11 mouse cellular contexts compared by ENCODE assay signal in genomic region chr17:26531395-26532027, GRCm38 (mm10). TPM values are rescaled to one million over a fixed set of nuclear protein-coding genes. Genes with fewer than 3 reads are reported as not detected.
DNase-seq lines count a peak whose midpoint lies in the region; ATAC-seq and TF ChIP-seq lines count a peak whose summit lies in the region.
"Had no signal": no experiment of that assay in that cellular context is flagged by ENCODE, and none has a peak within 500 bp of the region (broad histone marks: within the 10 kb centered on the region; RNA-seq: fewer than 3 reads in every experiment).

No protein-coding gene starts in this region.

- H3K9ac ChIP-seq in liver, embryonic 13.5 days: no peak overlapping the region
- H3K9ac ChIP-seq in liver, embryonic 11.5 days (ENCODE audit: low read depth, low read length): no peak overlapping the region
- no peak overlapping the region for H3K9ac ChIP-seq in CH12.LX (ENCODE audit: insufficient read depth, low read depth)
- H3K9ac ChIP-seq in heart, embryonic 15.5 days: no peak overlapping the region
- H3K9ac ChIP-seq: liver, embryonic 14.5 days had no signal

- TF ChIP-seq EP300 in CH12.LX (IDR thresholded peaks at IDR 0.05; ENCODE audit: low read length): peak; percentile 47

- no peak overlapping the region for H3K4me2 ChIP-seq in liver, embryonic 13.5 days
- no peak overlapping the region for H3K4me2 ChIP-seq in liver, embryonic 11.5 days
- H3K4me2 ChIP-seq in CH12.LX (ENCODE audit: insufficient read depth, low read depth, poor library complexity, severe bottlenecking): no peak overlapping the region
- no peak overlapping the region for H3K4me2 ChIP-seq in heart, embryonic 15.5 days

- no peak for DNase-seq in liver, embryonic 13.5 days
- no peak for DNase-seq in liver, embryonic 11.5 days (ENCODE audit: low spot score)
- peak; percentile 43 for DNase-seq in CH12.LX (ENCODE audit: extremely low read depth)
- no peak for DNase-seq in Muller cell, postnatal 12 days (ENCODE audit: inconsistent ontology term)
- no peak for DNase-seq in adrenal gland, postnatal 25 days
- no peak for DNase-seq in left cerebral cortex, adult 11 months (ENCODE audit: low spot score)

- no peak for TF ChIP-seq RAD21 in CH12.LX (IDR thresholded peaks at IDR 0.05; ENCODE audit: low read depth, low read length)

- no peak for TF ChIP-seq POLR2A in CH12.LX (IDR thresholded peaks at IDR 0.05; ENCODE audit: low read depth, low read length)

- peaks cover 55% of the 10 kb centered on the region for H3K4me1 ChIP-seq in liver, embryonic 13.5 days (replicated peaks)
- H3K4me1 ChIP-seq in liver, embryonic 11.5 days (replicated peaks; ENCODE audit: control insufficient read depth, insufficient read depth, low read length): peaks cover 28% of the 10 kb centered on the region
- H3K4me1 ChIP-seq in CH12.LX (ENCODE audit: control insufficient read depth in 1 of 2, insufficient read depth in 2 of 2): peaks cover 40 to 64% of the 10 kb centered on the region in 2 experiments
- peaks cover 48% of the 10 kb centered on the region for H3K4me1 ChIP-seq in heart, embryonic 15.5 days (replicated peaks)

- peak overlapping the region; percentile 47; the same call in 1 of the 2 replicates for H3K27ac ChIP-seq in liver, embryonic 13.5 days
- no peak overlapping the region for H3K27ac ChIP-seq in liver, embryonic 11.5 days (ENCODE audit: low read depth, low read length)
- peak overlapping the region; percentile 12; the same call in 1 of the 2 replicates for H3K27ac ChIP-seq in CH12.LX (ENCODE audit: insufficient read depth, low read depth)
- peak overlapping the region; percentile 73 for H3K27ac ChIP-seq in heart, embryonic 15.5 days
- H3K27ac ChIP-seq: liver, embryonic 14.5 days had no signal

- 66% methylated on average over 7 of the region's 7 CpGs for WGBS in liver, embryonic 13.5 days (ENCODE audit: insufficient replicate concordance)
- WGBS in liver, embryonic 11.5 days: 82% methylated on average over 7 of the region's 7 CpGs
- 79% methylated on average over 7 of the region's 7 CpGs for WGBS in heart, embryonic 15.5 days

- no peak for TF ChIP-seq CTCF in CH12.LX (conservative IDR thresholded peaks at IDR 0.05 in 1 of 2, IDR thresholded peaks at IDR 0.05 in 1 of 2; ENCODE audit: low read depth in 2 of 2, low read length in 2 of 2)

- dilution Hi-C loops in CH12.LX (cut with MboI; ENCODE audit: extremely low pct_ligation_motif_present, extremely low pct_unique_long_range_greater_than_20kb, low sequenced_read_pairs): no loop called here

- H3K27me3 ChIP-seq in liver, embryonic 13.5 days: peaks cover 5% of the 10 kb centered on the region; the same call in 1 of the 2 replicates
- H3K27me3 ChIP-seq in liver, embryonic 11.5 days (replicated peaks; ENCODE audit: control insufficient read depth, insufficient read depth, low read length): no peaks in the 10 kb centered on the region
- no peaks in the 10 kb centered on the region for H3K27me3 ChIP-seq in CH12.LX (replicated peaks)
- no peaks in the 10 kb centered on the region for H3K27me3 ChIP-seq in heart, embryonic 15.5 days

- H3K36me3 ChIP-seq in liver, embryonic 13.5 days: no peaks in the 10 kb centered on the region
- no peaks in the 10 kb centered on the region for H3K36me3 ChIP-seq in liver, embryonic 11.5 days (ENCODE audit: control insufficient read depth, insufficient read depth, low read length)
- H3K36me3 ChIP-seq in CH12.LX (replicated peaks in 1 of 2; ENCODE audit: control insufficient read depth in 1 of 2, insufficient read depth in 1 of 2, low read length in 1 of 2): no peaks in the 10 kb centered on the region
- no peaks in the 10 kb centered on the region for H3K36me3 ChIP-seq in heart, embryonic 15.5 days

- in situ Hi-C loops in CH12.LX (cut with MboI; ENCODE audit: low pct_ligation_motif_present, low pct_unique_long_range_greater_than_20kb, low sequenced_read_pairs): no loop called here

- ATAC-seq in liver, embryonic 13.5 days (ENCODE audit: low read depth): no peak
- no peak for ATAC-seq in liver, embryonic 11.5 days (replicated peaks; ENCODE audit: low FRiP score)
- no peak for ATAC-seq in heart, embryonic 15.5 days (replicated peaks; ENCODE audit: insufficient number of reproducible peaks, insufficient read depth, low FRiP score, low read depth)
- ATAC-seq in neutrophil, adult 5-6 weeks (ENCODE audit: extremely low read depth, insufficient number of reproducible peaks, low FRiP score, poor library complexity, severe bottlenecking): peak; percentile 42
- ATAC-seq: intestine, postnatal 0 days; midbrain, embryonic 16.5 days had no signal

- no peak overlapping the region for H3K4me3 ChIP-seq in liver, embryonic 13.5 days (replicated peaks)
- no peak overlapping the region for H3K4me3 ChIP-seq in liver, embryonic 11.5 days (ENCODE audit: low read depth, low read length)
- H3K4me3 ChIP-seq in CH12.LX (replicated peaks in 1 of 3; ENCODE audit: low read depth in 2 of 3, low read length in 2 of 3, poor library complexity in 1 of 3): peak overlapping the region in 1 of 3 experiments; percentile 13
- H3K4me3 ChIP-seq in heart, embryonic 15.5 days: no peak overlapping the region

- H3K79me2 ChIP-seq in CH12.LX (replicated peaks; ENCODE audit: control insufficient read depth, extremely low read depth, insufficient read depth, poor library complexity, severe bottlenecking): no peaks in the 10 kb centered on the region

- H3K9me3 ChIP-seq in liver, embryonic 13.5 days (replicated peaks): no peaks in the 10 kb centered on the region
- no peaks in the 10 kb centered on the region for H3K9me3 ChIP-seq in liver, embryonic 11.5 days (ENCODE audit: control insufficient read depth, low read length)
- H3K9me3 ChIP-seq in CH12.LX (replicated peaks; ENCODE audit: low read length): no peaks in the 10 kb centered on the region
- no peaks in the 10 kb centered on the region for H3K9me3 ChIP-seq in heart, embryonic 15.5 days (replicated peaks)

TF ChIP-seq in CH12.LX, 34 proteins besides CTCF, POLR2A, EP300 and RAD21:
- TF ChIP-seq JUN (IDR thresholded peaks at IDR 0.05; ENCODE audit: insufficient read depth, low read depth, low read length) (0 out of 2 replicates have a peak, but pooled peaks have one; percentile 22), MEF2A (IDR thresholded peaks at IDR 0.05; ENCODE audit: borderline replicate concordance, low read depth, low read length) (no peak)
TF ChIP-seq in CH12.LX: peak in this region for 1.

RNA-seq across cellular contexts. Expression of gene Ergic1, which starts 29.8 kb away (rescaled TPM):
- 35.2 and 37.0 TPM in 2 replicates for polyA plus RNA-seq in liver, embryonic 13.5 days (2015; fragmentation: Nextera tagmentation; extraction: Ambion mirVana)
- polyA plus RNA-seq in liver, embryonic 11.5 days (2014; fragmentation: Nextera tagmentation; extraction: Ambion mirVana): 89.5 and 96.1 TPM in 2 replicates
- total RNA-seq in CH12.LX (2012; rRNA removed): 129 and 131 TPM in 2 replicates
- 89.5 and 93.5 TPM in 2 replicates for total RNA-seq in CH12.LX (2014; rRNA removed)
- polyA plus RNA-seq in CH12.LX (2012; ENCODE audit: insufficient read length, low read depth): 111 and 142 TPM in 2 replicates
- 75.0 and 92.0 TPM in 2 replicates for polyA plus RNA-seq in heart, embryonic 15.5 days (2015; fragmentation: Nextera tagmentation; extraction: Ambion mirVana)
- 22.7 and 26.3 TPM in 2 replicates for total RNA-seq in neutrophil, adult 5-6 weeks (2017)
- 138 and 168 TPM in 2 replicates for total RNA-seq in adrenal gland, postnatal 25 days (2021)

RNA-seq across cellular contexts. Expression of gene Dusp1, which starts 30.4 kb away (rescaled TPM):
- 22.2 and 27.8 TPM in 2 replicates for polyA plus RNA-seq in liver, embryonic 13.5 days (2015; fragmentation: Nextera tagmentation; extraction: Ambion mirVana)
- polyA plus RNA-seq in liver, embryonic 11.5 days (2014; fragmentation: Nextera tagmentation; extraction: Ambion mirVana): 18.6 and 22.7 TPM in 2 replicates
- total RNA-seq in CH12.LX (2012; rRNA removed) (3.5 and 5.6 TPM in 2 replicates), CH12.LX (2014; rRNA removed) (2.6 and 3.5 TPM in 2 replicates)
- polyA plus RNA-seq in CH12.LX (2012; ENCODE audit: insufficient read length, low read depth): 8.6 and 9.9 TPM in 2 replicates
- 30.8 and 38.1 TPM in 2 replicates for polyA plus RNA-seq in heart, embryonic 15.5 days (2015; fragmentation: Nextera tagmentation; extraction: Ambion mirVana)
- total RNA-seq in neutrophil, adult 5-6 weeks (2017): 1,076 and 1,086 TPM in 2 replicates
- total RNA-seq in adrenal gland, postnatal 25 days (2021): 30.8 and 37.8 TPM in 2 replicates
